Mouse (Mus musculus) liver, embryonic 11.5 days (tissue): ENCODE results near the gene Klhl29. TPM values are rescaled to one million over a fixed set of nuclear protein-coding genes. Genes with fewer than 3 reads are reported as not detected.

Experiments used
- ATAC-seq: fragments of 200-750 bp; cut with Nextera tagmentation; replicated peaks from 2 replicates; pipeline ENCODE4 v1.8.0; 2017; ENCODE audit warnings: moderate number of reproducible peaks, mild to moderate bottlenecking, moderate TSS enrichment, moderate library complexity; ENCODE audit not compliant: low FRiP score
- DNase-seq: peaks from one replicate; pipeline ENCODE4 v3.0.0-alpha.2; 2017; ENCODE audit warnings: low spot score
- H3K27ac ChIP-seq: fragments of 300-500 bp; sonication (generic); 2 replicates; pipeline ENCODE4 v1.5.1; 2014; ENCODE audit warnings: mild to moderate bottlenecking, low read depth, low read length, control low read depth
- H3K27me3 ChIP-seq: fragments of 300-500 bp; sonication (generic); replicated peaks from 2 replicates; pipeline ENCODE4 v1.6.1; 2014; ENCODE audit warnings: low read length, mixed read lengths; ENCODE audit not compliant: control insufficient read depth, insufficient read depth
- H3K36me3 ChIP-seq: fragments of 300-500 bp; sonication (generic); 2 replicates; pipeline ENCODE4 v1.6.1; 2014; ENCODE audit warnings: mild to moderate bottlenecking, low read length, moderate library complexity, mixed read lengths; ENCODE audit not compliant: control insufficient read depth, insufficient read depth
- H3K4me1 ChIP-seq: fragments of 300-500 bp; sonication (generic); replicated peaks from 2 replicates; pipeline ENCODE4 v1.6.1; 2014; ENCODE audit warnings: low read length, mixed read lengths; ENCODE audit not compliant: control insufficient read depth, insufficient read depth
- H3K4me2 ChIP-seq: fragments of 300-500 bp; sonication (generic); 2 replicates; pipeline ENCODE4 v1.6.1; 2014; ENCODE audit warnings: mild to moderate bottlenecking, control low read depth, moderate library complexity
- H3K4me3 ChIP-seq: fragments of 300-500 bp; sonication (generic); 2 replicates; pipeline ENCODE4 v1.5.1; 2014; ENCODE audit warnings: low read depth, low read length, control low read depth
- H3K9ac ChIP-seq: fragments of 300-500 bp; sonication (generic); 2 replicates; pipeline ENCODE4 v1.6.1; 2014; ENCODE audit warnings: low read depth, low read length, control low read depth
- H3K9me3 ChIP-seq: fragments of 300-500 bp; sonication (generic); 2 replicates; pipeline ENCODE4 v1.6.1; 2016; ENCODE audit warnings: low read length, inconsistent platforms, mixed read lengths; ENCODE audit not compliant: control insufficient read depth
- WGBS: fragments of 180-500 bp; shearing (Covaris S2); extraction: QIAGEN DNeasy Blood & Tissue Kit; methylation state at CpG from one replicate; pipeline ENCODE4 v1.1.7; 2014; 5-methylcytosine and 5-hydroxymethylcytosine counted together
- polyA plus RNA-seq: library from polyadenylated mRNA; unstranded; fragments of >200 nt; fragmentation: Nextera tagmentation; extraction: Ambion mirVana; gene quantifications from 2 replicates; pipeline ENCODE4 v1.2.1, GENCODE M21; 2014

Gene Klhl29
- polyA plus RNA-seq, 1 experiment from 2014 or later, result 0.66 TPM

DNA sequence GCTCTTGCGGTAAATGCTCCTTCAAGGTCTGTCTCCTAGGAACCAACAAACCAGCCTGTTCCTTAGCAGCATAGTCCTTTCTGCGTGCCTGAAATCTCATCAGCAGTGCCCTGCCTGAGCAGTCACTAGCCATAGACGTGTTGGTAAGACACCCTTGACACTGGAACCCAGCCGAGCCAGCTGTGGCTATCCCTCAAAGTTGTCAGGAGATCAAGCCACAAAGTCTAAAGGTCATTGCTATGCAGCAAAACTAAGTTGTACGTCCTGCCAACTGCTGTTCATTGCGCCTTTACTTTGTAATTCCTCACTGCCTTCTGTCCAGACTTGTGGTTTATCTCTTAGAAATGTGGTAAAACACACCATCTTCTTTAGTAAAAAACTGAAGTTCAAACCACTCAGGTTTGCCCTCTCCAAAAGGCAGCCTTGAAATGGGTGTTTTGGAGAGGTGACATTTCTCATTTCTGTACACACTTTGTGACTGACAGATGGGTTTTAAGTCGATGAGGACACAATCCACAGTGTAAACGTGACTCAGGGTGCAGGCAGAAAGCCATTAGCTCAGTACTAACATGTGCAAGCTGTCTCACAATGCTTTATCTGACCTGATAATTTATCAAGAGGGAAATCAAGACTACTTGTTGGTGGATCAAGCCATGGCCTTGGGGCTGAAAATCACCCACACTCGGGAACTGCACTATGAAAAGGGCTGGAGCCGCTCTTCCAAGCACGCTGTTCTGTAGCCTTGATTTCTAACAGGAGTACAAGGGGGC lies 171.2 kb downstream of the Klhl29 start:
- Histone ChIP-seq H3K36me3 (no peaks in the 10 kb centered on the region), H3K4me2 (no peak overlapping the region), H3K9ac (no peak overlapping the region), H3K27ac (no peak overlapping the region), H3K9me3 (no peaks in the 10 kb centered on the region), H3K4me1 (no peaks in the 10 kb centered on the region), H3K4me3 (no peak overlapping the region), H3K27me3 (peaks cover 2% of the 10 kb centered on the region; the same call in 1 of the 2 replicates)
- WGBS, result 62% methylated on average over 11 of the region's 11 CpGs
- ATAC-seq (no peak), DNase-seq (no peak)

DNA sequence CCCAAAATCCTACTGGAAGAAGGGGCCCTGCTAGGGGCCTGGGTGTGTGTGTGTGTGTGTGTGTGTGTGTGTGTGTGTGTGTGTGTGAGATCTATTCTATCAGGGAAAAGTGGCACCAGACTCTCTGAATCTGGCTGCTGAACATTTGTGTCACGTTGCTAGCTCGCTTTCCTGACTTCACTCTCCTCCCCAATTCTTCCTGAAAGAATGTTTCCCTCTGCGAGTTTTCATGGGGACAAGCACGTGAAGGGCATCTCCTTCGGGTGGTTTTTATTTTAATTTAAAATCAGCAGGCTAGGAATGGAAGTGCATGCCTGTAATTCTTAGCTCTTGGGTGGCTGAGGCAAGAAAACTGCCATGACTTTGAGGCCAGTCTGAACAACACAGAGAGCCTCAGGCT lies 172.1 kb downstream of the Klhl29 start:
- no peak for ATAC-seq
- no peaks in the 10 kb centered on the region for H3K4me1 ChIP-seq
- H3K36me3 ChIP-seq, result no peaks in the 10 kb centered on the region
- DNase-seq, result no peak
- no peak overlapping the region for H3K4me2 ChIP-seq
- H3K4me3 ChIP-seq, result no peak overlapping the region
- peaks cover 2% of the 10 kb centered on the region; the same call in 1 of the 2 replicates for H3K27me3 ChIP-seq
- H3K9me3 ChIP-seq, result no peaks in the 10 kb centered on the region
- WGBS, result 76% methylated on average over 5 of the region's 5 CpGs
- no peak overlapping the region for H3K9ac ChIP-seq
- H3K27ac ChIP-seq, result no peak overlapping the region

DNA sequence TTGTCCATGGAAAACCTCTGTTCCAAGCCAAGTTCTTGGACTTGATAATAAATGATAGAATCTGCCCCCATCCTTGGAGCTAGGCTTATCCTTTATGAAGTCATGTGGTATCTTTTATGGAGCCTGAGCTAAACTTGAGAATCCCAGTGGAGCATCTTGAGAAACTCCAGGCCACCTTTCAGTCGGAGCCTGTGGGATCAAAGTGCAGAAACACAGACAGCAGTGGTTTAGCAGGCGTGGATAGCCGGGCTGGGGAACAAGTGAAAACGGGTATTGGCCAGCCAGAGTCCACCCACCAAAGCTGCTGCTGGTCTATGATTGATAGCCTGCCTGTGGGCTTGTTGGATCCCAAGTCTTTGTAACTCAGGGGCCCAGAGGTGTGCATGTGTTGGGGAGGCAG lies 177.2 kb downstream of the Klhl29 start:
- no peak overlapping the region for H3K4me2 ChIP-seq
- no peak overlapping the region for H3K9ac ChIP-seq
- H3K9me3 ChIP-seq, result no peaks in the 10 kb centered on the region
- no peak overlapping the region for H3K27ac ChIP-seq
- WGBS, result 52% methylated on average over 4 of the region's 4 CpGs
- H3K4me1 ChIP-seq, result no peaks in the 10 kb centered on the region
- ATAC-seq, result no peak
- H3K4me3 ChIP-seq, result no peak overlapping the region
- H3K27me3 ChIP-seq, result no peaks in the 10 kb centered on the region
- DNase-seq, result no peak
- H3K36me3 ChIP-seq, result no peaks in the 10 kb centered on the region

DNA sequence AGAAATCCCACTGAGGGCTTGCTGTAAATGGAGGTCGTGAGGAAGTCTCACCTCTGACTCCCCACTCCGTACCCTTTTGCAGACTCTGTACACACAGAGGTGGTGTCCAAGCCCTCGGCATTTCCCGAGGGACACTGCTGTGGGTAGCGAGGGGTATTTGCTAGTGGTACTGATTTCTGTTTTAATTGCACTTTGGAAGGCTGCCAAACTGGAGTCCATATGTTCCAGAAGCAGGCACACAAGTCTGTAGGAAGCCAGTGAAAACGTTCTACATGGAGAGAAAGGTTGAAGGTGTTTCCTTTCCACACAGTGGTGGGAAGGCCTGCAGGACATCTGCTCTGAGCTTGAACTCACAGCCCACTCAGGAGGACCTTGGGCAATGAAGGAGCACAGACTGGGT lies 181.3 kb downstream of the Klhl29 start:
- 76% methylated on average over 6 of the region's 6 CpGs for WGBS
- Histone ChIP-seq H3K4me3 (no peak overlapping the region), H3K9ac (no peak overlapping the region), H3K27ac (no peak overlapping the region), H3K36me3 (no peaks in the 10 kb centered on the region), H3K27me3 (no peaks in the 10 kb centered on the region), H3K9me3 (no peaks in the 10 kb centered on the region), H3K4me1 (peaks cover 4% of the 10 kb centered on the region), H3K4me2 (no peak overlapping the region)
- ATAC-seq, result no peak
- no peak for DNase-seq

DNA sequence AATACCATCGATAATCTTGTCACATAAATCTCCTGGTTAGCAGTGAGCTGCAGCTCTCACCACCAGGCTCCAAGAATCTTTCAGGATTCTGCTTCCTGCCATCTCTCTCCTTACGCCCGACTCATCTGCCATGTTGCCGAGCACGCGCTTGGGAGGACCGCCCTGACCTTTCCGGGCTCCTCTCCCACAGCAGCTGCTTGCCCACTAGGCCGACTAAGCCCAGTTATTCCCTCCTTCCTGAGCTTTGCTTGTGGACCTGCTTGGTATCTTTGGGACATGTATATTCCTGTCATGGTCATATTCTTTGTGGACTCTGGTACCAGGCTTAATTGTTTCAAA lies 183.1 kb downstream of the Klhl29 start:
- Histone ChIP-seq H3K36me3 (no peaks in the 10 kb centered on the region), H3K27ac (no peak overlapping the region), H3K9me3 (no peaks in the 10 kb centered on the region), H3K4me2 (no peak overlapping the region), H3K4me1 (peaks cover 4% of the 10 kb centered on the region), H3K9ac (no peak overlapping the region), H3K27me3 (no peaks in the 10 kb centered on the region), H3K4me3 (no peak overlapping the region)
- DNase-seq (no peak), ATAC-seq (no peak)
- WGBS, result 40% methylated on average over 9 of the region's 9 CpGs

DNA sequence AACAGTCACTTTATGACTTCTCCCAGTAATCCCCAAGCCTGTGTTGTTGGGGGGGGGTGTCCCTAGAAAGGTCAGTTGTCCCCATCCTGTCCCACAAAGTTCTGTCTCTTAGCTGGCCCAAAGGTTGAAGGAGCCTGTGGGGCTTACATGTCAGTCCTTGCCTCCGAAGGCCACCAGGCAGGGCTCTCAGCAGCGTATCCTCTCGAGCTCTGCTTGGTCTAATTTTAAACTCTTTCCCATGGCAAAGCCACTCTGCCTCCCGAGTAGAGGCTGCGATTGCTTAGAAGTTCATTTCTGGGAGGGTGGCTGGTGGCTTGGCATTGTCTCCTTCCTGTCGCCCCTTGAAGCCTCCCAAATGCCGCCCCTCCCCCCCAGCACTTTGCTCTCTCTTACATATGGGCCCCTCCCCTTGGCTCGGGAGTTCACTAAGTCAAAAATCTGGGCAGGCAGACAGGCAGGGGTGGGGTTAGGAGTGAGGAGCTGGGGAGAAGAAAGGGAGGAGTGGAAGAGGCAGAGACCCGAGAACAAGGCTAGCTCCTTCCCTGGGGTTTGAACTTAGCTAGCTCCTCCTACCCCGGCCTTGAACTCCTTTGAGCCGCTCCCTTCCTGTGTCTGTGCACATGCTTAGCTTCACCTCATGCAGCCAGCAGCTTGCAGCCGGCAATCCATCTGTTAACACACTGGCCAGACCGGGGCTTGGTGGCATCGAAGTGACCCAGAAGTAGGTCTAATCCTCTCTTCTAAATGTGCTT lies 183.7 kb downstream of the Klhl29 start:
- Histone ChIP-seq H3K4me2 (no peak overlapping the region), H3K9me3 (no peaks in the 10 kb centered on the region), H3K27me3 (no peaks in the 10 kb centered on the region), H3K9ac (no peak overlapping the region), H3K4me3 (no peak overlapping the region), H3K27ac (no peak overlapping the region), H3K4me1 (peaks cover 4% of the 10 kb centered on the region), H3K36me3 (no peaks in the 10 kb centered on the region)
- DNase-seq, result peak; percentile 38
- 0 out of 2 replicates have a peak, but pooled peaks have one; percentile 56 for ATAC-seq
- 13% methylated on average over 14 of the region's 14 CpGs for WGBS

DNA sequence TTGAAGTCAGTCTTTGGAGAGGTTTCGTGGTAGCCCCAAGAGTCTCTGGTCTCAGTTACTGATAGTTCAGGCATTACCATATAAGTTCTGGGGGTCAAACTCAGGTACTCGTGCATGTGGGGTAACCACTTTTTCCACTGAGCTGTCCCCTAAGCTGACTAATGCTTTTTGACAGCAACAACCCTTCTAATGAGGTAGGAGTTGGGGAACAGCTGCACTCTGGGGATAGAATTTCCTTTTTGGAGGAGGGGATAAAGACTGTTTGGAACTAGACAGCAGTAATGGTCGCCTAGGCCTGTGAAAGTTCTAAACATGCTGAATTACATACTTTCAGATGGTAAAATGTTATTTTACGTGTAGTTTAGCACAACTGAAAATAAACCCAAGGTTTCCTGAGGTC lies 184.3 kb downstream of the Klhl29 start:
- WGBS, result 65% methylated on average over 4 of the region's 4 CpGs
- Histone ChIP-seq H3K4me2 (no peak overlapping the region), H3K27ac (no peak overlapping the region), H3K4me1 (peaks cover 4% of the 10 kb centered on the region), H3K27me3 (no peaks in the 10 kb centered on the region), H3K9me3 (no peaks in the 10 kb centered on the region), H3K4me3 (no peak overlapping the region), H3K9ac (no peak overlapping the region), H3K36me3 (no peaks in the 10 kb centered on the region)
- no peak for ATAC-seq
- DNase-seq, result no peak

DNA sequence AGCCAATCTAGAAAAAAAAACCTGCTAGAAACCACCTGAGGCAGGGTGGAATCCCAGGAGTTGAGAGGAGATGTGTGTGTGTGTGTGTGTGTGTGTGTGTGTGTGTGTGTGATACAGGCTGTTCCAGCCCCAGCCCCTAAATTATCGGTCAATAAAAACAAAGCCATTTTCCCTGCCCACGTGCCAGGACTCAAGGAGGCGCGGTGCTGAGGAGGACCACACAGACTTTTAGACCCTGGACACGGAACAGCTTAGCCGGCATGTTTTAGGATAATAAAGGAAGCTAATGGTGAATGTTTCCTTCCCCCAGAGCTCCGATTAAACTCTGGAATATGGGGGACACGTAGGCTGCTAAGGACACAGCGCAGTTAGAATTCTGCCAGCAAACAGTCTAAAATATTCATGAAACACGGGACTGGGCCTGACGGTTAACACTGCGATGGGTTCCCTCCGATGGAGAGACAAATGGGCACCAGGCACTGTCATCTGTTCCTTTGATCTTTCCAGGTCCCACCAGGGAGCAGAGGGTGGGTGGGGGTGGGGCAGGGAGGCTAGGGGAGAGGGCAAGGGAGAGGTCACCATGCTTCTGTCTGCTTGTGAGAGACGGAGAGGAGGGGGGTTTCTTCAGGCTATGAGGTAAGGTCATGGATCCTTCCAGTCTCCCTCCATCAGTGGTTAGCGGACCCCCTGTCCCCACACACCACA lies 185.9 kb downstream of the Klhl29 start:
- H3K4me3 ChIP-seq, result no peak overlapping the region
- H3K36me3 ChIP-seq, result no peaks in the 10 kb centered on the region
- H3K4me1 ChIP-seq, result peaks cover 4% of the 10 kb centered on the region
- H3K27me3 ChIP-seq, result no peaks in the 10 kb centered on the region
- no peaks in the 10 kb centered on the region for H3K9me3 ChIP-seq
- ATAC-seq, result no peak
- DNase-seq, result no peak
- WGBS, result 50% methylated on average over 15 of the region's 15 CpGs
- no peak overlapping the region for H3K27ac ChIP-seq
- H3K4me2 ChIP-seq, result no peak overlapping the region
- no peak overlapping the region for H3K9ac ChIP-seq
